In the genomic region with DNA sequence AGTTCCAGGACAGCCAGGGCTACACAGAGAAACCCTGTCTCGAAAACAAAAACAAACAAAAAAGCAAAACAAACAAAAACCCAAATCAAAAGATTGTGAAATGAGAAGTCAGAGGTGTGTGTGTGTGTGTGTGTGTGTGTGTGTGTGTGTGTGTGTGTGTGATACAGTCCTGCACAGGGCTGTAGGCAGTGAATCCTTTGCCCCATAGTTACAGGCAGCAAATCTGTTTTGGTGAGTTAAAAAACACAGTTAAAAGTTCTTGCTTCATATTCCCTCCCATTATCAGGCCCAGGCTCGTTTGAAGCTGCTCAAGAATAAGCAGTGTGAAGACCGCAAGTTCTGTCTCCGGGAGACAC, we compare ENCODE assay signal across 8 mouse cellular contexts. TPM values are rescaled to one million over a fixed set of nuclear protein-coding genes. Genes with fewer than 3 reads are reported as not detected.
DNase-seq lines count a peak whose midpoint lies in the region; ATAC-seq lines count a peak whose summit lies in the region.

Traf3ip2 (plus strand) TSS at position 302 of the 356 bp plus-strand sequence.

- H3K27me3 ChIP-seq in kidney, embryonic 16.5 days (ENCODE audit: insufficient read depth, low read length), result no peaks in the 10 kb centered on the region
- H3K27me3 ChIP-seq in hindbrain, embryonic 13.5 days, result no peaks in the 10 kb centered on the region
- no peaks in the 10 kb centered on the region for H3K27me3 ChIP-seq in midbrain, embryonic 14.5 days (ENCODE audit: control insufficient read depth, insufficient read depth, low read length)

- peak within 1 kb of the TSS; percentile 60 for H3K4me2 ChIP-seq in kidney, embryonic 16.5 days (replicated peaks; ENCODE audit: low read depth, low read length)
- peak within 1 kb of the TSS; percentile 31 for H3K4me2 ChIP-seq in hindbrain, embryonic 13.5 days
- H3K4me2 ChIP-seq in midbrain, embryonic 14.5 days (ENCODE audit: low read length), result peak within 1 kb of the TSS; percentile 31

- no peaks in the 10 kb centered on the region for H3K9me3 ChIP-seq in kidney, embryonic 16.5 days (ENCODE audit: low read length)
- H3K9me3 ChIP-seq in hindbrain, embryonic 13.5 days, result no peaks in the 10 kb centered on the region
- no peaks in the 10 kb centered on the region for H3K9me3 ChIP-seq in midbrain, embryonic 14.5 days (ENCODE audit: control insufficient read depth, low read length)

- peaks cover 29% of the 10 kb centered on the region for H3K4me1 ChIP-seq in kidney, embryonic 16.5 days (ENCODE audit: insufficient read depth, low read length)
- peaks cover 23% of the 10 kb centered on the region for H3K4me1 ChIP-seq in hindbrain, embryonic 13.5 days (replicated peaks)
- H3K4me1 ChIP-seq in midbrain, embryonic 14.5 days (ENCODE audit: control insufficient read depth, insufficient read depth, low read length), result peaks cover 16% of the 10 kb centered on the region; the same call in 1 of the 2 replicates

- H3K27ac ChIP-seq in kidney, embryonic 16.5 days (ENCODE audit: low read length), result peak within 1 kb of the TSS; percentile 98
- H3K27ac ChIP-seq in hindbrain, embryonic 13.5 days, result peak within 1 kb of the TSS; percentile 58
- no peak within 1 kb of the TSS for H3K27ac ChIP-seq in midbrain, embryonic 14.5 days (replicated peaks; ENCODE audit: low read depth, low read length)

- H3K4me3 ChIP-seq in kidney, embryonic 16.5 days (ENCODE audit: low read length), result peak within 1 kb of the TSS; percentile 51
- no peak within 1 kb of the TSS for H3K4me3 ChIP-seq in hindbrain, embryonic 13.5 days
- no peak within 1 kb of the TSS for H3K4me3 ChIP-seq in midbrain, embryonic 14.5 days (replicated peaks; ENCODE audit: low read depth, low read length)

- H3K36me3 ChIP-seq in kidney, embryonic 16.5 days (ENCODE audit: insufficient read depth, low read length), result no peaks in the 10 kb centered on the region
- H3K36me3 ChIP-seq in hindbrain, embryonic 13.5 days, result no peaks in the 10 kb centered on the region
- no peaks in the 10 kb centered on the region for H3K36me3 ChIP-seq in midbrain, embryonic 14.5 days (ENCODE audit: control insufficient read depth, insufficient read depth, low read length)

- no peak for DNase-seq in kidney, adult 11 months
- no peak for DNase-seq in adrenal gland, postnatal 36 days
- no peak for DNase-seq in midbrain, embryonic 14.5 days
- no peak for DNase-seq in embryo, embryonic 10.5 days (ENCODE audit: low spot score)
- no peak for DNase-seq in yolk sac, embryonic 10.5 days (ENCODE audit: low spot score)

- H3K9ac ChIP-seq in kidney, embryonic 16.5 days (replicated peaks; ENCODE audit: low read length), result peak within 1 kb of the TSS; percentile 76
- peak within 1 kb of the TSS; percentile 24 for H3K9ac ChIP-seq in hindbrain, embryonic 13.5 days
- H3K9ac ChIP-seq in midbrain, embryonic 14.5 days (replicated peaks; ENCODE audit: low read length), result 0 out of 2 replicates have a peak within 1 kb of the TSS, but pooled peaks have one; percentile 29

- peak; percentile 28 for ATAC-seq in kidney, embryonic 16.5 days (ENCODE audit: low FRiP score, low TSS enrichment)
- no peak for ATAC-seq in hindbrain, embryonic 13.5 days (ENCODE audit: low FRiP score)
- no peak for ATAC-seq in midbrain, embryonic 14.5 days (ENCODE audit: low FRiP score, low TSS enrichment)
- ATAC-seq in cerebellum, adult (ENCODE audit: insufficient number of reproducible peaks, low FRiP score, low TSS enrichment), result no peak

- WGBS in kidney, embryonic 16.5 days, result 27% methylated on average over 4 of the region's 4 CpGs
- WGBS in hindbrain, embryonic 13.5 days, result 55% methylated on average over 4 of the region's 4 CpGs
- 50% methylated on average over 4 of the region's 4 CpGs for WGBS in midbrain, embryonic 14.5 days

RNA-seq across cellular contexts. Expression of gene Traf3ip2, which starts in this region (rescaled TPM):
- polyA plus RNA-seq in kidney, embryonic 16.5 days (2015; fragmentation: Nextera tagmentation; extraction: Ambion mirVana), result 18.4 and 18.9 TPM in 2 replicates
- 10 to 100 TPM; 12.5 to 18.9 TPM for total RNA-seq in adrenal gland, postnatal 36 days (2021)
- 8.6 TPM in 2 replicates for polyA plus RNA-seq in hindbrain, embryonic 13.5 days (2015; fragmentation: Nextera tagmentation; extraction: Ambion mirVana)
- 5.4 and 6.8 TPM in 2 replicates for polyA plus RNA-seq in midbrain, embryonic 14.5 days (2014; fragmentation: Nextera tagmentation; extraction: Ambion mirVana)

Comparison
In these comparisons a context has a peak if more than half of its experiments do, and no peak if none do; other contexts are left out.
1. H3K9ac ChIP-seq: peak in every context shown above with its lines; median percentile 76 in kidney, embryonic 16.5 days; 29 in midbrain, embryonic 14.5 days; 24 in hindbrain, embryonic 13.5 days.